Mouse (Mus musculus) liver, embryonic 14.5 days (tissue): ENCODE measurements around the gene Psmc6. TPM values are rescaled to one million over a fixed set of nuclear protein-coding genes. Genes with fewer than 3 reads are reported as not detected.
A peak's percentile ranks its signal among the peaks of the same experiment; 100 is the strongest.

Experiments used
- ATAC-seq: fragments of 200-750 bp; cut with Nextera tagmentation; 2 replicates; pipeline ENCODE4 v1.8.0; 2017; ENCODE audit warnings: moderate number of reproducible peaks, mild to moderate bottlenecking, moderate library complexity; ENCODE audit not compliant: insufficient read depth
- DNase-seq, 3 experiments: peaks; one replicate each; pipeline ENCODE4 v3.0.0-alpha.2; 2012 to 2013; ENCODE audit warnings: low read depth in 3 of 3, low spot score in 3 of 3
- H3K27ac ChIP-seq: fragments of 300-500 bp; sonication (generic); 2 replicates; pipeline ENCODE4 v1.5.1; 2014; ENCODE audit warnings: moderate library complexity, mild to moderate bottlenecking, control low read depth, inconsistent platforms
- H3K27me3 ChIP-seq: fragments of 300-500 bp; sonication (generic); 2 replicates; pipeline ENCODE4 v1.6.1; 2014; ENCODE audit warnings: mild to moderate bottlenecking, low read length, moderate library complexity; ENCODE audit not compliant: control insufficient read depth, insufficient read depth
- H3K36me3 ChIP-seq: fragments of 300-500 bp; sonication (generic); replicated peaks from 2 replicates; pipeline ENCODE4 v1.6.1; 2014; ENCODE audit warnings: low read depth; ENCODE audit not compliant: control insufficient read depth, insufficient read depth
- H3K4me1 ChIP-seq, 2 experiments: fragments of 200-500 bp in 1 of 2; fragments of 300-500 bp in 1 of 2; sonication (generic) in 1 of 2; replicated peaks; 2 replicates each; pipeline ENCODE4 v1.6.1; 2012 to 2014; ENCODE audit warnings: antibody characterized with exemption in 1 of 2, inconsistent platforms in 1 of 2, low read length in 1 of 2; ENCODE audit not compliant: control insufficient read depth in 2 of 2, insufficient read depth in 2 of 2
- H3K4me2 ChIP-seq: fragments of 300-500 bp; sonication (generic); 2 replicates; pipeline ENCODE4 v1.6.1; 2014; ENCODE audit warnings: low read depth, mild to moderate bottlenecking, control low read depth, moderate library complexity
- H3K4me3 ChIP-seq, 2 experiments: fragments of 200-500 bp in 1 of 2; fragments of 300-500 bp in 1 of 2; sonication (generic) in 1 of 2; 2 replicates each; pipeline ENCODE4 v1.5.1; 2012 to 2014; ENCODE audit warnings: low read depth in 2 of 2, low read length in 2 of 2, mild to moderate bottlenecking in 2 of 2, control low read depth in 1 of 2, inconsistent platforms in 1 of 2, moderate library complexity in 1 of 2; ENCODE audit not compliant: insufficient read depth in 1 of 2
- H3K9ac ChIP-seq: fragments of 300-500 bp; sonication (generic); replicated peaks from 2 replicates; pipeline ENCODE4 v1.6.1; 2014; ENCODE audit warnings: mild to moderate bottlenecking, control low read depth, moderate library complexity
- H3K9me3 ChIP-seq: fragments of 300-500 bp; sonication (generic); 2 replicates; pipeline ENCODE4 v1.6.1; 2016; ENCODE audit warnings: low read length, mixed read lengths; ENCODE audit not compliant: control insufficient read depth
- CTCF ChIP-seq: IDR thresholded peaks from 2 replicates; pipeline ENCODE4 v1.5.1; 2016; ENCODE audit warnings: antibody characterized with exemption, low read depth, control low read depth
- EP300 ChIP-seq: IDR thresholded peaks from 2 replicates; pipeline ENCODE4 v1.6.1; 2016; ENCODE audit warnings: antibody characterized with exemption, low read depth
- WGBS: fragments of 180-500 bp; shearing (Covaris S2); extraction: QIAGEN DNeasy Blood & Tissue Kit; methylation state at CpG from one replicate; pipeline ENCODE4 v1.1.7; 2014; ENCODE audit not compliant: insufficient replicate concordance; 5-methylcytosine and 5-hydroxymethylcytosine counted together
- polyA plus RNA-seq, 2 experiments: library from polyadenylated mRNA; depleted of rRNA in 1 of 2; stranded (reverse) in 1 of 2; unstranded in 1 of 2; fragments of >200 nt; fragmentation: Nextera tagmentation in 1 of 2; extraction: Ambion mirVana in 1 of 2; gene quantifications; 2 replicates each; pipeline versions ENCODE4 v1.2.1 to v1.2.3; 2012 to 2014

Gene Psmc6
- polyA plus RNA-seq, 2 experiments = 58.1 to 113 TPM

- Histone ChIP-seq H3K36me3 (no peaks in the 10 kb centered on the region), H3K27ac (peak overlapping the region; percentile 82), H3K9ac (peak overlapping the region; percentile 38), H3K4me3 (no peak overlapping the region), H3K4me1 (peaks cover 43 to 46% of the 10 kb centered on the region in 2 experiments), H3K27me3 (no peaks in the 10 kb centered on the region), H3K4me2 (peak overlapping the region; percentile 49), H3K9me3 (no peaks in the 10 kb centered on the region)
- 11% methylated on average over 5 of the region's 5 CpGs for WGBS
- peak; percentile 36 for ATAC-seq
- TF ChIP-seq EP300 = peak; percentile 91
- no peak for TF ChIP-seq CTCF
- peak; percentile 63 to 71 (median 66) for DNase-seq
Observed at GRCm38 (mm10) chr14:45321622-45322021, 8.0 kb upstream of the Psmc6 start.

- 76% methylated on average over 2 of the region's 2 CpGs for WGBS
- Histone ChIP-seq H3K27ac (peak overlapping the region; percentile 82), H3K9ac (no peak overlapping the region; the same call in 1 of the 2 replicates), H3K4me3 (no peak overlapping the region), H3K36me3 (no peaks in the 10 kb centered on the region), H3K9me3 (no peaks in the 10 kb centered on the region), H3K4me2 (peak overlapping the region; percentile 49), H3K27me3 (no peaks in the 10 kb centered on the region), H3K4me1 (peaks cover 39 to 41% of the 10 kb centered on the region in 2 experiments)
- TF ChIP-seq EP300 (no peak), CTCF (no peak)
- ATAC-seq = no peak
- DNase-seq = no peak
Observed at GRCm38 (mm10) chr14:45322450-45322849, 7.1 kb upstream of the Psmc6 start.

- ATAC-seq = no peak
- H3K27ac ChIP-seq = no peak overlapping the region
- H3K9me3 ChIP-seq = no peaks in the 10 kb centered on the region
- H3K4me1 ChIP-seq = peaks cover 43 to 45% of the 10 kb centered on the region in 2 experiments
- TF ChIP-seq EP300 = no peak
- TF ChIP-seq CTCF = no peak
- no peak overlapping the region for H3K4me2 ChIP-seq
- H3K9ac ChIP-seq = no peak overlapping the region
- no peak overlapping the region for H3K4me3 ChIP-seq
- 74% methylated on average over 3 of the region's 3 CpGs for WGBS
- no peaks in the 10 kb centered on the region for H3K27me3 ChIP-seq
- H3K36me3 ChIP-seq = no peaks in the 10 kb centered on the region
- DNase-seq = no peak
Observed at GRCm38 (mm10) chr14:45323320-45323719, 6.3 kb upstream of the Psmc6 start.

- H3K9me3 ChIP-seq = no peaks in the 10 kb centered on the region
- no peak overlapping the region for H3K9ac ChIP-seq
- no peak overlapping the region for H3K4me2 ChIP-seq
- H3K4me1 ChIP-seq = peaks cover 38% of the 10 kb centered on the region in 2 experiments
- ATAC-seq (no peak), DNase-seq (no peak)
- no peak overlapping the region for H3K4me3 ChIP-seq
- H3K27ac ChIP-seq = no peak overlapping the region
- H3K27me3 ChIP-seq = no peaks in the 10 kb centered on the region
- no peaks in the 10 kb centered on the region for H3K36me3 ChIP-seq
- no peak for TF ChIP-seq EP300
- TF ChIP-seq CTCF = no peak
Observed at GRCm38 (mm10) chr14:45325471-45325870, 4.1 kb upstream of the Psmc6 start.

- Histone ChIP-seq H3K4me1 (peaks cover 16 to 20% of the 10 kb centered on the region in 2 experiments), H3K27me3 (no peaks in the 10 kb centered on the region), H3K9me3 (no peaks in the 10 kb centered on the region), H3K27ac (no peak overlapping the region), H3K4me2 (no peak overlapping the region; the same call in 1 of the 2 replicates), H3K36me3 (peaks cover 22% of the 10 kb centered on the region), H3K9ac (no peak overlapping the region), H3K4me3 (no peak overlapping the region)
- DNase-seq (no peak), ATAC-seq (no peak)
- no peak for TF ChIP-seq CTCF
- WGBS = 57% methylated on average over 4 of the region's 4 CpGs
Observed at GRCm38 (mm10) chr14:45328072-45328713, 1.4 kb upstream of the Psmc6 start.
